Mouse (Mus musculus) testis, adult 2 months (tissue): ENCODE data around the gene 9130213A22Rik. TPM values are rescaled to one million over a fixed set of nuclear protein-coding genes. Genes with fewer than 3 reads are reported as not detected.

Experiments
- H3K27ac ChIP-seq: fragments of 200-500 bp; 2 replicates; pipeline ENCODE4 v1.5.1; 2012; ENCODE audit warnings: low read depth, low read length; ENCODE audit not compliant: control insufficient read depth, insufficient read depth
- H3K27me3 ChIP-seq: fragments of 200-500 bp; 2 replicates; pipeline ENCODE4 v1.6.1; 2012; ENCODE audit warnings: mild to moderate bottlenecking, low read length, moderate library complexity; ENCODE audit not compliant: control insufficient read depth, insufficient read depth
- H3K36me3 ChIP-seq: fragments of 200-500 bp; 2 replicates; pipeline ENCODE4 v1.6.1; 2012; ENCODE audit warnings: mild to moderate bottlenecking, low read length; ENCODE audit not compliant: control insufficient read depth, insufficient read depth
- H3K4me1 ChIP-seq: fragments of 200-500 bp; 2 replicates; pipeline ENCODE4 v1.6.1; 2012; ENCODE audit warnings: low read length; ENCODE audit not compliant: control insufficient read depth, insufficient read depth
- H3K4me3 ChIP-seq: fragments of 200-500 bp; 2 replicates; pipeline ENCODE4 v1.5.1; 2012; ENCODE audit warnings: low read depth, mild to moderate bottlenecking, low read length, moderate library complexity, mixed read lengths; ENCODE audit not compliant: control insufficient read depth
- CTCF ChIP-seq: fragments of 200-500 bp; IDR thresholded peaks from 2 replicates; pipeline ENCODE4 v1.5.1; 2012; ENCODE audit warnings: low read depth, mild to moderate bottlenecking, inconsistent platforms, low read length, moderate library complexity; ENCODE audit not compliant: control insufficient read depth, insufficient read depth, insufficient replicate concordance
- POLR2A ChIP-seq: fragments of 200-500 bp; IDR thresholded peaks from 2 replicates; pipeline ENCODE4 v1.6.1; 2012; ENCODE audit warnings: low read depth, mild to moderate bottlenecking, inconsistent platforms, low read length, moderate library complexity; ENCODE audit not compliant: control insufficient read depth
- polyA plus RNA-seq: library from polyadenylated mRNA; depleted of rRNA; stranded (reverse); fragments of >200 nt; gene quantifications from 2 replicates; pipeline ENCODE4 v1.2.3, GENCODE M21; 2012

9130213A22Rik gene
- polyA plus RNA-seq, 1 experiment: 0.28 TPM

DNA sequence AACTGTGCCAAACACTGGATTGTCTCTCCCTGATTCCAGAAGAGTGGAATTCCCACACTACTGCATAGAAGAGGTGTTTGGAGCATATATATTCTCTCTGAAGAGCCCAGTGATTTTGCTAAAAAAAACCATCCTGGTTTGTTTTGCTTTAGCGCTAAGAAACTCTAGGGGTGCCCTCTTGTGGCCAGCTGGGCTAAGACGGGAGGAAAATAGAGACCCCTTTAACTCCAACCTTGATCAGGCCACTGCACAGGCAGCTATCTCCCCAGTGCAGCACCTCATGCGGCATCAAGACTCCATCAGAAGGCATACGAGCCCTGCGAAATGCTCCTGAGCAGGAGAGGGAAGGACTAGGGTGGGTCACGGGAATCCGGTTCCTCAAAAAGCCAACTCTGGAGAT, 28.1 kb upstream of the 9130213A22Rik start:
- TF ChIP-seq CTCF (0 out of 2 replicates have a peak, but pooled peaks have one; percentile 22), POLR2A (no peak)
- Histone ChIP-seq H3K36me3 (no peaks in the 10 kb centered on the region), H3K27ac (no peak overlapping the region), H3K27me3 (no peaks in the 10 kb centered on the region), H3K4me1 (no peaks in the 10 kb centered on the region), H3K4me3 (no peak overlapping the region)

GRCm38 (mm10) chr11:69149728-69150127, 27.3 kb upstream of the 9130213A22Rik start:
- no peak overlapping the region for H3K4me3 ChIP-seq
- peak overlapping the region; percentile 34; the same call in 1 of the 2 replicates for H3K27ac ChIP-seq
- H3K36me3 ChIP-seq: no peaks in the 10 kb centered on the region
- TF ChIP-seq POLR2A (no peak), CTCF (no peak)
- H3K27me3 ChIP-seq: no peaks in the 10 kb centered on the region
- no peaks in the 10 kb centered on the region for H3K4me1 ChIP-seq

GRCm38 (mm10) chr11:69148451-69148960, 26.1 kb upstream of the 9130213A22Rik start:
- Histone ChIP-seq H3K27ac (0 out of 2 replicates have a peak overlapping the region, but pooled peaks have one; percentile 2), H3K4me1 (no peaks in the 10 kb centered on the region), H3K4me3 (no peak overlapping the region), H3K36me3 (no peaks in the 10 kb centered on the region), H3K27me3 (no peaks in the 10 kb centered on the region)
- no peak for TF ChIP-seq CTCF
- TF ChIP-seq POLR2A: no peak

- H3K4me1 ChIP-seq: no peaks in the 10 kb centered on the region
- H3K27ac ChIP-seq: peak overlapping the region; percentile 57; the same call in 1 of the 2 replicates
- TF ChIP-seq POLR2A (no peak), CTCF (no peak)
- no peaks in the 10 kb centered on the region for H3K36me3 ChIP-seq
- no peak overlapping the region for H3K4me3 ChIP-seq
- H3K27me3 ChIP-seq: no peaks in the 10 kb centered on the region
Measured at GRCm38 (mm10) chr11:69147546-69147945, 25.2 kb upstream of the 9130213A22Rik start.

DNA sequence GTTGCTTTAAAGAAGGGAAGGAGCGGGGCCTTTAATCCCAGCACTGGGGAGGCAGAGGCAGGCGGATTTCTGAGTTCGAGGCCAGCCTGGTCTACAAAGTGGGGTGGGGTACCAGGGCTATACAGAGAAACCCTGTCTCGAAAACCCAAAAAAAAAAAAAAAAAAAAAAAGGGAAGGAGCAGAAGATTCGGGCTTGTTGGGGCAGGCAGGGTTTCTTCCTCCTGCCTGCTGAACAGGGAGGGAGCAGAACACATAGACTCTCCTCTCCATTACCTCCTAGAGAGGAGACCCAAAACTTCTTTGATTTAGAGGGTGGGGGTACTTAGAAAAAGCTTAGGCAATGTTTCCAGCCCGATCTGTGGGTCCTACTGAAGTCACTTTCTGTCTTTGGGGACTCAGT, 13.0 kb upstream of the 9130213A22Rik start:
- peaks cover 8% of the 10 kb centered on the region for H3K4me1 ChIP-seq
- no peaks in the 10 kb centered on the region for H3K27me3 ChIP-seq
- no peak overlapping the region for H3K27ac ChIP-seq
- TF ChIP-seq POLR2A: no peak
- TF ChIP-seq CTCF: no peak
- no peak overlapping the region for H3K4me3 ChIP-seq
- no peaks in the 10 kb centered on the region for H3K36me3 ChIP-seq

- H3K4me3 ChIP-seq: peak overlapping the region; percentile 42
- no peak overlapping the region for H3K27ac ChIP-seq
- H3K4me1 ChIP-seq: peaks cover 8% of the 10 kb centered on the region
- H3K27me3 ChIP-seq: no peaks in the 10 kb centered on the region
- no peak for TF ChIP-seq CTCF
- no peak for TF ChIP-seq POLR2A
- H3K36me3 ChIP-seq: no peaks in the 10 kb centered on the region
Measured at GRCm38 (mm10) chr11:69134622-69134968, 12.2 kb upstream of the 9130213A22Rik start.

GRCm38 (mm10) chr11:69133923-69134621, 11.7 kb upstream of the 9130213A22Rik start:
- Histone ChIP-seq H3K4me1 (peaks cover 8% of the 10 kb centered on the region), H3K4me3 (peak overlapping the region; percentile 42), H3K27ac (no peak overlapping the region), H3K27me3 (no peaks in the 10 kb centered on the region), H3K36me3 (no peaks in the 10 kb centered on the region)
- peak; percentile 2; the same call in 1 of the 2 replicates for TF ChIP-seq CTCF
- peak; percentile 21; the same call in 1 of the 2 replicates for TF ChIP-seq POLR2A
